Mouse (Mus musculus) G1E (cell line): Measurements from ENCODE around the gene Carm1. TPM values are rescaled to one million over a fixed set of nuclear protein-coding genes. Genes with fewer than 3 reads are reported as not detected.
"Not testable (repeated sequence)": the region's sequence is repeated elsewhere in the genome, so short reads cannot be mapped to it uniquely, and the experiment has no call there.

Experiments
- ATAC-seq: 2 replicates; pipeline ENCODE4 v1.8.0; 2016; ENCODE audit warnings: mild to moderate bottlenecking; ENCODE audit not compliant: insufficient number of reproducible peaks, poor library complexity, low FRiP score, severe bottlenecking; ENCODE audit errors: extremely low read depth
- DNase-seq: peaks from one replicate; pipeline ENCODE4 v3.0.0; 2012; ENCODE audit warnings: low spot score
- H3K27me3 ChIP-seq: 2 replicates; pipeline ENCODE4 v1.6.1; 2012; ENCODE audit warnings: mild to moderate bottlenecking, low read length, inconsistent platforms; ENCODE audit not compliant: insufficient read depth
- H3K36me3 ChIP-seq: replicated peaks from 2 replicates; pipeline ENCODE3; 2012; ENCODE audit warnings: mild to moderate bottlenecking, inconsistent platforms
- H3K4me1 ChIP-seq: 2 replicates; pipeline ENCODE4 v1.6.1; 2012; ENCODE audit warnings: low read depth, low read length, inconsistent platforms, mixed read lengths; ENCODE audit not compliant: insufficient read depth
- H3K4me3 ChIP-seq: 2 replicates; pipeline ENCODE4 v1.5.1; 2012; ENCODE audit warnings: low read depth, mild to moderate bottlenecking, inconsistent platforms, low read length, moderate library complexity, mixed read lengths
- H3K9me3 ChIP-seq: replicated peaks from 2 replicates; pipeline ENCODE4 v1.6.1; 2012; ENCODE audit warnings: inconsistent platforms
- CTCF ChIP-seq: IDR thresholded peaks from 2 replicates; pipeline ENCODE4 v1.5.1; 2012; ENCODE audit warnings: low read depth, low read length, inconsistent platforms, mixed read lengths
- GATA1 ChIP-seq: IDR thresholded peaks from 2 replicates; pipeline ENCODE4 v1.6.1; 2012; ENCODE audit warnings: borderline replicate concordance, low read length, inconsistent platforms, mixed read lengths
- GATA2 ChIP-seq: IDR thresholded peaks from 2 replicates; pipeline ENCODE4 v1.6.1; 2012; ENCODE audit warnings: low read depth, low read length, inconsistent platforms, borderline replicate concordance
- POLR2AphosphoS5 ChIP-seq: IDR thresholded peaks from 2 replicates; pipeline ENCODE4 v1.6.1; 2012; ENCODE audit warnings: low read depth, low read length, inconsistent platforms; ENCODE audit not compliant: insufficient replicate concordance
- TAL1 ChIP-seq: conservative IDR thresholded peaks from 2 replicates; pipeline ENCODE4 v1.6.1; 2012; ENCODE audit warnings: low read depth, low read length, inconsistent platforms, mixed read lengths
- polyA plus RNA-seq: library from polyadenylated mRNA; stranded (reverse); fragments of >175 nt; gene quantifications from 2 replicates; pipeline ENCODE4 v1.2.3, GENCODE M21; 2012
- total RNA-seq, 2 experiments: library from RNA; stranded (forward) in 1 of 2; stranded (reverse) in 1 of 2; fragments of 200-1000 nt in 1 of 2; fragments of >200 nt in 1 of 2; fragmentation: Nextera tagmentation in 1 of 2; gene quantifications; 2 replicates each; pipeline ENCODE4 v1.2.3; 2014 to 2017

Gene Carm1
- total and polyA plus RNA-seq, 3 experiments, result 12.5 to 143 (median 71.9) TPM

- Histone ChIP-seq H3K4me1 (peaks cover 10% of the 10 kb centered on the region), H3K9me3 (peaks cover 6% of the 10 kb centered on the region), H3K36me3 (no peaks in the 10 kb centered on the region), H3K4me3 (no peak overlapping the region), H3K27me3 (peaks cover 6% of the 10 kb centered on the region; the same call in 1 of the 2 replicates)
- DNase-seq (no peak), ATAC-seq (no peak)
- no peak for TF ChIP-seq TAL1
- TF ChIP-seq GATA1, result no peak
- TF ChIP-seq GATA2, result no peak
- TF ChIP-seq POLR2AphosphoS5, result no peak
- no peak for TF ChIP-seq CTCF
Measured at GRCm38 (mm10) chr9:21517947-21518495, 28.7 kb upstream of the Carm1 start.

- not testable (repeated sequence) for H3K9me3 ChIP-seq, DNase-seq, H3K27me3 ChIP-seq, ATAC-seq, H3K36me3 ChIP-seq, H3K4me3 ChIP-seq
- peaks cover 10% of the 10 kb centered on the region for H3K4me1 ChIP-seq
Measured at GRCm38 (mm10) chr9:21518690-21519089, 28.0 kb upstream of the Carm1 start.

GRCm38 (mm10) chr9:21525142-21525936 is 21.4 kb upstream of the Carm1 start:
- ATAC-seq, result no peak
- no peak for DNase-seq
- TF ChIP-seq TAL1, result no peak
- TF ChIP-seq GATA2, result no peak
- no peak for TF ChIP-seq GATA1
- no peak for TF ChIP-seq CTCF
- no peaks in the 10 kb centered on the region for H3K9me3 ChIP-seq
- H3K27me3 ChIP-seq, result peaks cover 12% of the 10 kb centered on the region
- H3K4me1 ChIP-seq, result peaks cover 21% of the 10 kb centered on the region
- no peaks in the 10 kb centered on the region for H3K36me3 ChIP-seq
- H3K4me3 ChIP-seq, result no peak overlapping the region

GRCm38 (mm10) chr9:21525937-21526633 is 20.6 kb upstream of the Carm1 start, which contains the start of gene AB124611:
Gene AB124611, plus strand, starts transcription at chr9:21526176.
- H3K9me3 ChIP-seq, result no peaks in the 10 kb centered on the region
- no peak within 1 kb of the TSS for H3K4me3 ChIP-seq
- no peaks in the 10 kb centered on the region for H3K36me3 ChIP-seq
- TF ChIP-seq GATA1, result no peak
- TF ChIP-seq CTCF, result no peak
- TF ChIP-seq GATA2, result no peak
- TF ChIP-seq POLR2AphosphoS5, result no peak
- TF ChIP-seq TAL1, result no peak
- peaks cover 12% of the 10 kb centered on the region for H3K27me3 ChIP-seq
- DNase-seq (no peak), ATAC-seq (no peak)
- peaks cover 21% of the 10 kb centered on the region for H3K4me1 ChIP-seq

GRCm38 (mm10) chr9:21526634-21526944 is 20.1 kb upstream of the Carm1 start:
- Histone ChIP-seq H3K4me1 (peaks cover 21% of the 10 kb centered on the region), H3K36me3 (no peaks in the 10 kb centered on the region), H3K4me3 (no peak overlapping the region), H3K27me3 (peaks cover 12% of the 10 kb centered on the region), H3K9me3 (no peaks in the 10 kb centered on the region)
- no peak for DNase-seq
- TF ChIP-seq CTCF, result no peak
- no peak for TF ChIP-seq TAL1
- no peak for TF ChIP-seq GATA2
- TF ChIP-seq GATA1, result no peak
- ATAC-seq, result no peak

- no peak for ATAC-seq
- H3K9me3 ChIP-seq, result no peaks in the 10 kb centered on the region
- TF ChIP-seq TAL1, result no peak
- TF ChIP-seq CTCF, result no peak
- no peak for TF ChIP-seq POLR2AphosphoS5
- no peak for TF ChIP-seq GATA2
- no peak for TF ChIP-seq GATA1
- DNase-seq, result no peak
- no peak overlapping the region for H3K4me3 ChIP-seq
- no peaks in the 10 kb centered on the region for H3K36me3 ChIP-seq
- H3K4me1 ChIP-seq, result peaks cover 21% of the 10 kb centered on the region
- H3K27me3 ChIP-seq, result peaks cover 9% of the 10 kb centered on the region
Measured at GRCm38 (mm10) chr9:21527100-21527801, 19.4 kb upstream of the Carm1 start.
